Mouse (Mus musculus) colon, adult 2 months (tissue): ENCODE measurements around the gene Ddit4l. TPM values are rescaled to one million over a fixed set of nuclear protein-coding genes. Genes with fewer than 3 reads are reported as not detected.

ENCODE experiments used
- polyA plus RNA-seq: library from polyadenylated mRNA; depleted of rRNA; stranded (reverse); fragments of >200 nt; gene quantifications from 2 replicates; pipeline ENCODE4 v1.2.3, GENCODE M21; 2012; rRNA removed

The Ddit4l gene
- polyA plus RNA-seq: 0.44 and 0.56 TPM in 2 replicates

DNA sequence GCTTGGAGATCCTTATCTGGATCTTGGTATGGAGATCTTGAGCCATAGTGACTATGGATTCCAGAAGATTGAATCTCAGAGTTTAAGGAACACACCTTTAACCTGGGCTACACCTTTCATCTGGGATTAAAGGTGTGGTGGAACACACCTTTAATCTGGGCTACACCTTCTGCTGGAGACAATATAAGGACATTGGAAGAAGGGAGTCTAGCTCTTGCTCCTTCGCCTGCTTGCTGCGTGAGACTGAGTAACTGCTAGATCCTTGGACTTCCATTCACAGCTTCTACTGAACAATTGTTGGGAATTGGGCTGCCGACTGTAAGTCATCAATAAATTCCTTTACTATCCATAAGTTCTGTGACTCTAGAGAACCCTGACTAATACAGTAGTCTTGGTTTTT, at the start of gene Ddit4l:
Ddit4l (plus strand) TSS at position 301 of the 400 bp plus-strand sequence.

DNA sequence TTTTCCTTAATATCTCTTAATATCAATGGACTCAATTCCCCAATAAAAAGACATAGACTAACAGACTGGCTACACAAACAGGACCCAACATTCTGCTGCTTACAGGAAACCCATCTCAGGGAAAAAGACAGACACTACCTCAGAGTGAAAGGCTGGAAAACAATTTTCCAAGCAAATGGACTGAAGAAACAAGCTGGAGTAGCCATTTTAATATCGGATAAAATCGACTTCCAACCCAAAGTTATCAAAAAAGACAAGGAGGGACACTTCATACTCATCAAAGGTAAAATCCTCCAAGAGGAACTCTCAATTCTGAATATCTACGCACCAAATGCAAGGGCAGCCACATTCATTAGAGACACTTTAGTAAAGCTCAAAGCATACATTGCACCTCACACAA, 49.8 kb downstream of the Ddit4l start, which contains the start of gene Gm21962:
Gm21962 (plus strand) TSS at position 301 of the 400 bp plus-strand sequence.

Other genes starting within 250 kb of the Ddit4l start
- not detected in 2 replicates for gene Gm21962, start 49.9 kb downstream of the Ddit4l start, polyA plus RNA-seq
- gene H2afz, start 242.9 kb downstream of the Ddit4l start, polyA plus RNA-seq: 640 and 657 TPM in 2 replicates
- 2.6 and 2.9 TPM in 2 replicates for gene Dnajb14, start 246.1 kb downstream of the Ddit4l start, polyA plus RNA-seq